Mouse (Mus musculus) myocyte (in vitro differentiated cells): ENCODE measurements at regions not wholly inside any gene's neighbourhood (a gene's known extent, or its start where the extent isn't known, plus 50 kb on each side); places are given as distances from the start of the nearest gene placed in this dataset.

Experiments used
- H3K27me3 ChIP-seq: one replicate; pipeline ENCODE4 v1.6.1; 2011; ENCODE audit not compliant: control insufficient read depth, insufficient read depth, insufficient read length
- H3K36me3 ChIP-seq: one replicate; pipeline ENCODE4 v1.6.1; 2011; ENCODE audit not compliant: control insufficient read depth, insufficient read depth
- H3K4me2 ChIP-seq: one replicate; pipeline ENCODE4 v1.6.1; 2011; ENCODE audit warnings: low read depth, control low read depth
- H3K4me3 ChIP-seq: one replicate; pipeline ENCODE4 v1.5.1; 2011; ENCODE audit warnings: mild to moderate bottlenecking, control low read depth, moderate library complexity
- H3K79me2 ChIP-seq: one replicate; pipeline ENCODE4 v1.6.1; 2011; ENCODE audit not compliant: control insufficient read depth, insufficient read depth
- H3ac ChIP-seq: one replicate; pipeline ENCODE4 v1.6.1; 2011; ENCODE audit not compliant: control insufficient read depth, insufficient read length
- CEBPB ChIP-seq: IDR thresholded peaks from 2 replicates; pipeline ENCODE4 v1.6.1; 2011; ENCODE audit warnings: mild to moderate bottlenecking, moderate library complexity; ENCODE audit not compliant: poor library complexity, insufficient read depth, severe bottlenecking
- E2F4 ChIP-seq: IDR thresholded peaks from one replicate; pipeline ENCODE4 v1.6.1; 2011; ENCODE audit warnings: mild to moderate bottlenecking, control low read depth, moderate library complexity; ENCODE audit not compliant: insufficient read depth
- MAX ChIP-seq: IDR thresholded peaks from one replicate; pipeline ENCODE4 v1.6.1; 2011; ENCODE audit warnings: low read depth, mild to moderate bottlenecking, control low read depth
- MYOD1 ChIP-seq, 3 experiments: IDR thresholded peaks; one replicate each; pipeline ENCODE4 v1.6.1; 2011; ENCODE audit warnings: control low read depth in 2 of 3, low read depth in 2 of 3, mild to moderate bottlenecking in 2 of 3, moderate library complexity in 1 of 3; ENCODE audit not compliant: insufficient read length in 2 of 3, control insufficient read depth in 1 of 3
- MYOG ChIP-seq, 3 experiments: IDR thresholded peaks; one replicate each; pipeline ENCODE4 v1.6.1; 2011; ENCODE audit warnings: control low read depth in 2 of 3, low read depth in 2 of 3, mild to moderate bottlenecking in 2 of 3; ENCODE audit not compliant: insufficient read length in 2 of 3, control insufficient read depth in 1 of 3, insufficient read depth in 1 of 3
- POLR2A ChIP-seq: IDR thresholded peaks from one replicate; pipeline ENCODE4 v1.6.1; 2011; ENCODE audit warnings: low read depth, mild to moderate bottlenecking, control low read depth, moderate library complexity; ENCODE audit not compliant: insufficient read length
- POLR2AphosphoS2 ChIP-seq: IDR thresholded peaks from one replicate; pipeline ENCODE4 v1.6.1; 2011; ENCODE audit warnings: low read depth, control low read depth; ENCODE audit not compliant: insufficient read length
- REST ChIP-seq: IDR thresholded peaks from one replicate; pipeline ENCODE4 v1.6.1; 2011; ENCODE audit warnings: mild to moderate bottlenecking, control low read depth, moderate library complexity; ENCODE audit not compliant: insufficient read depth, insufficient read length
- SRF ChIP-seq: IDR thresholded peaks from one replicate; pipeline ENCODE4 v1.6.1; 2011; ENCODE audit warnings: low read depth; ENCODE audit not compliant: control insufficient read depth, insufficient read length
- TCF12 ChIP-seq: IDR thresholded peaks from one replicate; pipeline ENCODE4 v1.6.1; 2011; ENCODE audit warnings: mild to moderate bottlenecking, control low read depth; ENCODE audit not compliant: poor library complexity, insufficient read depth, severe bottlenecking
- TCF3 ChIP-seq: IDR thresholded peaks from one replicate; pipeline ENCODE4 v1.6.1; 2011; ENCODE audit warnings: low read depth, control low read depth; ENCODE audit not compliant: insufficient read length
- USF1 ChIP-seq: IDR thresholded peaks from one replicate; pipeline ENCODE4 v1.6.1; 2011; ENCODE audit warnings: low read depth, mild to moderate bottlenecking, control low read depth, moderate library complexity

DNA sequence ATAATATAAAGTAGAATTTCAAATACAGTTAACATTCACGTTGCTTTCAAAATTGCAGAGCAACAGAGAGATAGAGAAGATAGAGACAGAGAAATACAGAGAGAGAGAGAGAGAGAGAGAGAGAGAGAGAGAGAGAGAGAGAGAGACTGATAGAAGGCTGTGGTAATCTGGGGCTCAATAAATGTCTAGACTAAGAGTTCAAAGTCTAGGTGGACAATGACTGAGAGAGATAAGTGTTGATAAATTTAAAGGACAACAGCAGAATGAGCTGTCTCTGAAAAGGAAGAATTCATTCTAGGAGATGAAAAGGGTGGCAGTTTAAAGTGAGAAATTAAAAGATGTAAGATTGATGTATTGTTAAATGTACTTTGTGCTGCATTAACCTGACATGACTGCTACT lies 335.7 kb downstream of the Car8 start:
- Histone ChIP-seq H3K79me2 (no peaks in the 10 kb centered on the region), H3K4me3 (no peak overlapping the region), H3ac (no peak overlapping the region), H3K27me3 (no peaks in the 10 kb centered on the region), H3K36me3 (no peaks in the 10 kb centered on the region), H3K4me2 (no peak overlapping the region)
- no peak for TF ChIP-seq MYOD1 (IDR thresholded peaks at IDR 0.05; ENCODE audit: control insufficient read depth in 1 of 3, insufficient read length in 2 of 3, low read depth in 2 of 3)
- no peak for TF ChIP-seq E2F4
- TF ChIP-seq POLR2A = no peak
- TF ChIP-seq REST = no peak
- TF ChIP-seq MAX = no peak
- TF ChIP-seq SRF = no peak
- TF ChIP-seq POLR2AphosphoS2 = no peak
- TF ChIP-seq TCF12 = no peak

DNA sequence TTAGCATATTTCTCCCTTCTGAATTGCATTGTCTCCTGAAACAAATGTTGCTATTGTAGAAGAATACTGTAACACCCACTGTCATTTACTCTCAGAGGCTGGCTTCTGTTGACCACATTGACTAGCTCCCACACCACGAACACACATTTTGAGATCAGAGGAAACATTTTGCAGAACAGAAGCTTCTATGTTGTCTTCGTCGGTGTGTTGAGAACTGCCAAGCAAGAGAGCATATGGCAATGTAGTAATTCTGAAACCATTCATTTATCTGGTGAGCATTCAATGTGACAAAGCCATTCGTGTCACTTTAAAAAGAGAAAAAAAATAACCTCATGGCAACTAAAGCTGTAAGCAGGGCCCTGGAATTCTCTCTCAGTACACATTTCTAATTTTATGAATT lies 343.9 kb downstream of the Car8 start:
- H3K36me3 ChIP-seq = no peaks in the 10 kb centered on the region
- no peak overlapping the region for H3ac ChIP-seq
- TF ChIP-seq E2F4 (no peak), TCF12 (no peak), MAX (no peak), POLR2AphosphoS2 (no peak), POLR2A (no peak), REST (no peak), TCF3 (no peak), USF1 (no peak), SRF (no peak)
- H3K4me3 ChIP-seq = no peak overlapping the region
- no peaks in the 10 kb centered on the region for H3K27me3 ChIP-seq
- H3K79me2 ChIP-seq = no peaks in the 10 kb centered on the region
- no peak overlapping the region for H3K4me2 ChIP-seq

DNA sequence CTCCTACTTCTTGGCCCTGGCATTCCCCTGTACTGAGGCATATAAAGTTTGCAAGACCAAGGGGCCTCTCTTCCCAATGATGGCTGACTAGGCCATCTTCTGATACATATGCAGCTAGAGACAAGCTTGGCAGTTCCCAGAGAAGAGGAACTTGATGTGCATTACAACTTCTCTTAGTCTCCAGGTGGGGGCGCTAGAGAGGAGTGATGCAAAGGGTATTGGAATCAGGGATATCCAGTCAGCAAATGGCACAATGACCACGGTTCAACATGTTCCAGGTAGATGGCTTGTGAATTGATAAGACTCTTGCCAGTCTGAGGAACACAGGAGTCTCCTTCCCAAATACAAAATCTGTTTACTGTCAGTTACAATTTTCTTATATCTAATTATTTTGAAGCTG lies 347.7 kb downstream of the Car8 start:
- H3ac ChIP-seq = no peak overlapping the region

DNA sequence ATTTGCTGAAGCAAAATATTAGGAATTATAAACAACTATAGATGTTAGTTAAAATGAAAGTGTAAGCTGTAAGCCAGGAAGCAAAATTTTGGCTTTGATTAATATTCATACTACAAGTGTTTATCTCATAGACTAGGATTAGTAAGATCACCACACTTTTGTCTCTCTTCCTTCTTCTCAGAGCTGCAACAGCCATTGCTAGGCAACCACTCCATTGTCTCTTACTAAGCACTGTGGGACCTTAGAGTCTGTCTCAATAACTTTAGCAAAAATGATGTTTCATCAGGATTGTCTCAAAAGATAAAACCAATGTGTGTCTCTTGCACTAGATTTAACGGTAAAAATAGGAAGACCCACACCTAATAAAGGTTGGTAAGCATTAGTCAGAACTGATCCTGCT lies 384.3 kb downstream of the Car8 start:
- TF ChIP-seq POLR2A (no peak), MAX (no peak), POLR2AphosphoS2 (no peak), E2F4 (no peak), TCF12 (no peak), CEBPB (no peak), TCF3 (no peak), SRF (no peak), MYOG (IDR thresholded peaks at IDR 0.05; ENCODE audit: control insufficient read depth in 1 of 3, insufficient read depth in 1 of 3, insufficient read length in 2 of 3, low read depth in 2 of 3) (no peak), REST (no peak), USF1 (no peak), MYOD1 (IDR thresholded peaks at IDR 0.05; ENCODE audit: control insufficient read depth in 1 of 3, insufficient read length in 2 of 3, low read depth in 2 of 3) (no peak)
- Histone ChIP-seq H3K4me3 (no peak overlapping the region), H3ac (no peak overlapping the region), H3K27me3 (no peaks in the 10 kb centered on the region), H3K79me2 (no peaks in the 10 kb centered on the region), H3K36me3 (no peaks in the 10 kb centered on the region), H3K4me2 (no peak overlapping the region)

More for the DNA sequence above, 347.7 kb downstream of the Car8 start:
- no peaks in the 10 kb centered on the region for H3K27me3 ChIP-seq
- TF ChIP-seq E2F4 = no peak
- TF ChIP-seq SRF = no peak
- no peak for TF ChIP-seq MYOD1 (IDR thresholded peaks at IDR 0.05; ENCODE audit: control insufficient read depth in 1 of 3, insufficient read length in 2 of 3, low read depth in 2 of 3)
- TF ChIP-seq POLR2A = no peak
- TF ChIP-seq POLR2AphosphoS2 = no peak
- no peak for TF ChIP-seq TCF12
- TF ChIP-seq MYOG (IDR thresholded peaks at IDR 0.05; ENCODE audit: control insufficient read depth in 1 of 3, insufficient read depth in 1 of 3, insufficient read length in 2 of 3, low read depth in 2 of 3) = no peak
- no peak for TF ChIP-seq MAX
- no peak for TF ChIP-seq USF1
- TF ChIP-seq REST = no peak
- no peak for TF ChIP-seq TCF3
- TF ChIP-seq CEBPB = no peak
- H3K4me2 ChIP-seq = no peak overlapping the region
- no peak overlapping the region for H3K4me3 ChIP-seq
- H3K36me3 ChIP-seq = no peaks in the 10 kb centered on the region
- no peaks in the 10 kb centered on the region for H3K79me2 ChIP-seq

DNA sequence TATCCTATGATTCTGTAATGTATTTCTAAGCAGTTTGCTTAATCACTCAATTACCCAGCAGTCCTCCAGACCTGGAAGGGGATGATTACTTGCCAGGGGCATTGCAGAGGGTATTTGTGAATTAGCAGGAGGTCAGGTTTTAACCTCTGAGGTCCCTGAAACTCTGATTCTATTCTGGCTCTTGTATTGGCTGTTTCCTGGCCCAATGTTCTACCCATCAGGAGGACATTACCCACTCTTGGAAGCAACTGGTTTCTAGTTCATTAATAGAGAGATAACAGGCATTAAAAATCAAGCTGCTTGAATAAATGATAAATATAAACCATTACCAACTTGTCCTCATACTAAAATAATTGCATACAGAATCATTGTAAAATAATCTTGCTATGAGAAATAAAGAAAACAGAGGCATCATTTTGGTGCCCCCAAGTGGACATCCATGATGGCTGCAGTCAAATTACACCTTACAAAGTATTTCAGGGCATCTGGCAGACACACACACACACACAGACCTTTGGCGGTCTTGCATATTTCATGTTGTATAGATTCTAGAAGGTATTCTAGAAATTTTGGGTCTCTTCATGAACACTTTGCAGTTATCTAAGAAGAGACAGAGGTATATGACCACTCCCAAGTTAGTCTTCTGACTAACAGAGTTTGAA lies 385.6 kb downstream of the Car8 start:
- Histone ChIP-seq H3K36me3 (no peaks in the 10 kb centered on the region), H3K27me3 (no peaks in the 10 kb centered on the region), H3K4me3 (no peak overlapping the region), H3K4me2 (no peak overlapping the region), H3K79me2 (no peaks in the 10 kb centered on the region), H3ac (no peak overlapping the region)
- no peak for TF ChIP-seq MYOG (IDR thresholded peaks at IDR 0.05; ENCODE audit: control insufficient read depth in 1 of 3, insufficient read depth in 1 of 3, insufficient read length in 2 of 3, low read depth in 2 of 3)
- TF ChIP-seq TCF12 = no peak
- no peak for TF ChIP-seq REST
- TF ChIP-seq USF1 = no peak
- no peak for TF ChIP-seq E2F4
